Mouse (Mus musculus): Measurements from ENCODE around the gene Tmem120b. TPM values are rescaled to one million over a fixed set of nuclear protein-coding genes. Genes with fewer than 3 reads are reported as not detected.
"Not testable (repeated sequence)": the region's sequence is repeated elsewhere in the genome, so short reads cannot be mapped to it uniquely, and the experiment has no call there.

Gene Tmem120b
- total and polyA plus RNA-seq, 2 experiments from 2014 or later = 15.3 to 17.7 TPM

- no peaks in the 10 kb centered on the region for H3K4me1 ChIP-seq (ENCODE audit: insufficient read depth, low read length)
- H3K27me3 ChIP-seq (ENCODE audit: insufficient read depth, low read length) = no peaks in the 10 kb centered on the region
- no peak overlapping the region for H3K27ac ChIP-seq
- DNase-seq (ENCODE audit: low spot score) (peak; percentile 58), ATAC-seq (no peak)
- no peak overlapping the region for H3K9ac ChIP-seq (replicated peaks; ENCODE audit: low read length)
- H3K4me2 ChIP-seq (ENCODE audit: low read depth, low read length) = no peak overlapping the region
- 40% methylated on average over 14 of the region's 14 CpGs for whole genome bisulfite sequencing
- TF ChIP-seq CTCF (IDR thresholded peaks at IDR 0.05; ENCODE audit: low read depth) = peak; percentile 65
- no peak overlapping the region for H3K4me3 ChIP-seq (ENCODE audit: low read length)
- no peaks in the 10 kb centered on the region for H3K9me3 ChIP-seq (ENCODE audit: low read length)
- H3K36me3 ChIP-seq (ENCODE audit: insufficient read depth, low read length) = no peaks in the 10 kb centered on the region
These were observed 8.3 kb upstream of the Tmem120b start for GRCm38 (mm10) chr5:123059757-123060520.

- TF ChIP-seq CTCF (IDR thresholded peaks at IDR 0.05; ENCODE audit: low read depth) = no peak
- no peak overlapping the region for H3K4me2 ChIP-seq (ENCODE audit: low read depth, low read length)
- no peak for DNase-seq (ENCODE audit: low spot score)
- no peaks in the 10 kb centered on the region for H3K36me3 ChIP-seq (ENCODE audit: insufficient read depth, low read length)
- H3K9ac ChIP-seq (replicated peaks; ENCODE audit: low read length) = no peak overlapping the region
- H3K4me3 ChIP-seq (ENCODE audit: low read length) = no peak overlapping the region
- ATAC-seq = no peak
- H3K9me3 ChIP-seq (ENCODE audit: low read length) = no peaks in the 10 kb centered on the region
- H3K4me1 ChIP-seq (ENCODE audit: insufficient read depth, low read length) = no peaks in the 10 kb centered on the region
- no peaks in the 10 kb centered on the region for H3K27me3 ChIP-seq (ENCODE audit: insufficient read depth, low read length)
- 75% methylated on average over 9 of the region's 9 CpGs for WGBS
- no peak overlapping the region for H3K27ac ChIP-seq
These were observed 7.4 kb upstream of the Tmem120b start for GRCm38 (mm10) chr5:123060706-123061401.

- not testable (repeated sequence) for H3K27ac ChIP-seq; H3K4me1 ChIP-seq (ENCODE audit: insufficient read depth, low read length); ATAC-seq; H3K9ac ChIP-seq (replicated peaks; ENCODE audit: low read length); H3K27me3 ChIP-seq (ENCODE audit: insufficient read depth, low read length); H3K4me2 ChIP-seq (ENCODE audit: low read depth, low read length); DNase-seq (ENCODE audit: low spot score); H3K36me3 ChIP-seq (ENCODE audit: insufficient read depth, low read length); H3K4me3 ChIP-seq (ENCODE audit: low read length); H3K9me3 ChIP-seq (ENCODE audit: low read length)
- WGBS = 75% methylated on average over 5 of the region's 6 CpGs
These were observed 6.8 kb upstream of the Tmem120b start for GRCm38 (mm10) chr5:123061402-123061749.

- TF ChIP-seq CTCF (IDR thresholded peaks at IDR 0.05; ENCODE audit: low read depth) = no peak
- 80% methylated on average over 3 of the region's 3 CpGs for WGBS
- no peak overlapping the region for H3K4me2 ChIP-seq (ENCODE audit: low read depth, low read length)
These were observed 5.1 kb upstream of the Tmem120b start for GRCm38 (mm10) chr5:123063141-123063540.

GRCm38 (mm10) chr5:123064207-123064606 lies 4.0 kb upstream of the Tmem120b start:
- no peak overlapping the region for H3K4me3 ChIP-seq (ENCODE audit: low read length)
- ATAC-seq (no peak), DNase-seq (ENCODE audit: low spot score) (peak; percentile 95)
- no peak overlapping the region for H3K9ac ChIP-seq (replicated peaks; ENCODE audit: low read length)
- peak; percentile 59 for TF ChIP-seq CTCF (IDR thresholded peaks at IDR 0.05; ENCODE audit: low read depth)
- H3K27me3 ChIP-seq (ENCODE audit: insufficient read depth, low read length) = no peaks in the 10 kb centered on the region
- H3K36me3 ChIP-seq (ENCODE audit: insufficient read depth, low read length) = no peaks in the 10 kb centered on the region
- 29% methylated on average over 6 of the region's 6 CpGs for WGBS
- H3K4me1 ChIP-seq (ENCODE audit: insufficient read depth, low read length) = no peaks in the 10 kb centered on the region
- H3K9me3 ChIP-seq (ENCODE audit: low read length) = no peaks in the 10 kb centered on the region
- H3K27ac ChIP-seq = no peak overlapping the region
- no peak overlapping the region for H3K4me2 ChIP-seq (ENCODE audit: low read depth, low read length)

More at GRCm38 (mm10) chr5:123063141-123063540, 5.1 kb upstream of the Tmem120b start:
- Histone ChIP-seq H3K9ac (replicated peaks; ENCODE audit: low read length) (no peak overlapping the region), H3K27ac (no peak overlapping the region), H3K36me3 (ENCODE audit: insufficient read depth, low read length) (no peaks in the 10 kb centered on the region), H3K4me3 (ENCODE audit: low read length) (no peak overlapping the region), H3K9me3 (ENCODE audit: low read length) (no peaks in the 10 kb centered on the region), H3K4me1 (ENCODE audit: insufficient read depth, low read length) (no peaks in the 10 kb centered on the region), H3K27me3 (ENCODE audit: insufficient read depth, low read length) (no peaks in the 10 kb centered on the region)
- DNase-seq (ENCODE audit: low spot score) (no peak), ATAC-seq (no peak)

- TF ChIP-seq CTCF (IDR thresholded peaks at IDR 0.05; ENCODE audit: low read depth) = peak; percentile 51
These were observed 720 bp upstream of the Tmem120b start for GRCm38 (mm10) chr5:123067395-123067995.

More at GRCm38 (mm10) chr5:123067395-123067995, 720 bp upstream of the Tmem120b start:
- Histone ChIP-seq H3K9me3 (ENCODE audit: low read length) (no peaks in the 10 kb centered on the region), H3K4me3 (ENCODE audit: low read length) (no peak overlapping the region), H3K36me3 (ENCODE audit: insufficient read depth, low read length) (no peaks in the 10 kb centered on the region), H3K27me3 (ENCODE audit: insufficient read depth, low read length) (no peaks in the 10 kb centered on the region), H3K27ac (no peak overlapping the region), H3K9ac (replicated peaks; ENCODE audit: low read length) (no peak overlapping the region), H3K4me1 (ENCODE audit: insufficient read depth, low read length) (no peaks in the 10 kb centered on the region), H3K4me2 (ENCODE audit: low read depth, low read length) (no peak overlapping the region)
- 18% methylated on average over 6 of the region's 6 CpGs for WGBS
- peak; percentile 72 for DNase-seq (ENCODE audit: low spot score)
- peak; percentile 63; the same call in 1 of the 2 replicates for ATAC-seq
